Mouse (Mus musculus): ENCODE measurements around the gene Osbpl6. TPM values are rescaled to one million over a fixed set of nuclear protein-coding genes. Genes with fewer than 3 reads are reported as not detected.

Osbpl6 gene
- polyA plus RNA-seq, 1 experiment = 35.1 TPM

GRCm38 (mm10) chr2:76405596-76406150 lies 635 bp upstream of the Osbpl6 start:
- TF ChIP-seq CTCF (conservative IDR thresholded peaks at IDR 0.05; ENCODE audit: insufficient read depth, insufficient read length, low read depth, low read length) (no peak), POLR2A (IDR thresholded peaks at IDR 0.05; ENCODE audit: low read depth, low read length) (no peak)
- WGBS = 12% methylated on average over 15 of the region's 15 CpGs
- Histone ChIP-seq H3K4me3 (ENCODE audit: insufficient read depth, low read depth, low read length) (peak overlapping the region; percentile 87), H3K36me3 (ENCODE audit: control insufficient read depth, insufficient read depth, low read length) (no peaks in the 10 kb centered on the region), H3K27me3 (replicated peaks; ENCODE audit: control insufficient read depth, insufficient read depth, low read length) (no peaks in the 10 kb centered on the region; the same call in 1 of the 2 replicates), H3K4me1 (ENCODE audit: control insufficient read depth, insufficient read depth, low read length) (peaks cover 7% of the 10 kb centered on the region; the same call in 1 of the 2 replicates), H3K27ac (ENCODE audit: insufficient read depth, low read depth, low read length) (no peak overlapping the region; the same call in 1 of the 2 replicates)
- peak; percentile 22 for DNase-seq

- Histone ChIP-seq H3K36me3 (ENCODE audit: control insufficient read depth, insufficient read depth, low read length) (no peaks in the 10 kb centered on the region), H3K4me3 (ENCODE audit: insufficient read depth, low read depth, low read length) (peak overlapping the region; percentile 87), H3K27me3 (replicated peaks; ENCODE audit: control insufficient read depth, insufficient read depth, low read length) (no peaks in the 10 kb centered on the region; the same call in 1 of the 2 replicates), H3K27ac (ENCODE audit: insufficient read depth, low read depth, low read length) (peak overlapping the region; percentile 68), H3K4me1 (ENCODE audit: control insufficient read depth, insufficient read depth, low read length) (peaks cover 7% of the 10 kb centered on the region; the same call in 1 of the 2 replicates)
- TF ChIP-seq CTCF (conservative IDR thresholded peaks at IDR 0.05; ENCODE audit: insufficient read depth, insufficient read length, low read depth, low read length) = no peak
- peak; percentile 19 for TF ChIP-seq POLR2A (IDR thresholded peaks at IDR 0.05; ENCODE audit: low read depth, low read length)
- DNase-seq = peak; percentile 71
- under 1% methylated on average over 49 of the region's 49 CpGs for WGBS
Observed at GRCm38 (mm10) chr2:76406937-76407441, 681 bp downstream of the Osbpl6 start.

GRCm38 (mm10) chr2:76409526-76409925 lies 3.2 kb downstream of the Osbpl6 start:
- WGBS = 72% methylated on average over 1 of the region's 1 CpGs
- no peaks in the 10 kb centered on the region; the same call in 1 of the 2 replicates for H3K27me3 ChIP-seq (replicated peaks; ENCODE audit: control insufficient read depth, insufficient read depth, low read length)
- TF ChIP-seq CTCF (conservative IDR thresholded peaks at IDR 0.05; ENCODE audit: insufficient read depth, insufficient read length, low read depth, low read length) (no peak), POLR2A (IDR thresholded peaks at IDR 0.05; ENCODE audit: low read depth, low read length) (no peak)

GRCm38 (mm10) chr2:76409986-76410385 lies 3.7 kb downstream of the Osbpl6 start:
- H3K27me3 ChIP-seq (replicated peaks; ENCODE audit: control insufficient read depth, insufficient read depth, low read length) = no peaks in the 10 kb centered on the region; the same call in 1 of the 2 replicates
- TF ChIP-seq CTCF (conservative IDR thresholded peaks at IDR 0.05; ENCODE audit: insufficient read depth, insufficient read length, low read depth, low read length) (no peak), POLR2A (IDR thresholded peaks at IDR 0.05; ENCODE audit: low read depth, low read length) (no peak)
- H3K4me1 ChIP-seq (ENCODE audit: control insufficient read depth, insufficient read depth, low read length) = peaks cover 10% of the 10 kb centered on the region; the same call in 1 of the 2 replicates
- H3K27ac ChIP-seq (ENCODE audit: insufficient read depth, low read depth, low read length) = no peak overlapping the region
- peak; percentile 20 for DNase-seq
- H3K36me3 ChIP-seq (ENCODE audit: control insufficient read depth, insufficient read depth, low read length) = no peaks in the 10 kb centered on the region
- no peak overlapping the region for H3K4me3 ChIP-seq (ENCODE audit: insufficient read depth, low read depth, low read length)
- WGBS = 77% methylated on average over 2 of the region's 2 CpGs

More at GRCm38 (mm10) chr2:76409526-76409925, 3.2 kb downstream of the Osbpl6 start:
- H3K4me3 ChIP-seq (ENCODE audit: insufficient read depth, low read depth, low read length) = no peak overlapping the region
- H3K27ac ChIP-seq (ENCODE audit: insufficient read depth, low read depth, low read length) = no peak overlapping the region
- H3K36me3 ChIP-seq (ENCODE audit: control insufficient read depth, insufficient read depth, low read length) = no peaks in the 10 kb centered on the region
- DNase-seq = no peak
- peaks cover 9% of the 10 kb centered on the region; the same call in 1 of the 2 replicates for H3K4me1 ChIP-seq (ENCODE audit: control insufficient read depth, insufficient read depth, low read length)

GRCm38 (mm10) chr2:76412924-76413323 lies 6.6 kb downstream of the Osbpl6 start:
- H3K27ac ChIP-seq (ENCODE audit: insufficient read depth, low read depth, low read length) = no peak overlapping the region
- no peaks in the 10 kb centered on the region for H3K36me3 ChIP-seq (ENCODE audit: control insufficient read depth, insufficient read depth, low read length)
- H3K4me1 ChIP-seq (ENCODE audit: control insufficient read depth, insufficient read depth, low read length) = peaks cover 4% of the 10 kb centered on the region; the same call in 1 of the 2 replicates
- 78% methylated on average over 2 of the region's 2 CpGs for WGBS
- no peak for DNase-seq
- H3K27me3 ChIP-seq (replicated peaks; ENCODE audit: control insufficient read depth, insufficient read depth, low read length) = no peaks in the 10 kb centered on the region
- no peak overlapping the region for H3K4me3 ChIP-seq (ENCODE audit: insufficient read depth, low read depth, low read length)
- TF ChIP-seq CTCF (conservative IDR thresholded peaks at IDR 0.05; ENCODE audit: insufficient read depth, insufficient read length, low read depth, low read length) = no peak

- Histone ChIP-seq H3K27ac (ENCODE audit: insufficient read depth, low read depth, low read length) (no peak overlapping the region), H3K4me1 (ENCODE audit: control insufficient read depth, insufficient read depth, low read length) (peaks cover 10% of the 10 kb centered on the region; the same call in 1 of the 2 replicates), H3K36me3 (ENCODE audit: control insufficient read depth, insufficient read depth, low read length) (no peaks in the 10 kb centered on the region), H3K27me3 (replicated peaks; ENCODE audit: control insufficient read depth, insufficient read depth, low read length) (no peaks in the 10 kb centered on the region), H3K4me3 (ENCODE audit: insufficient read depth, low read depth, low read length) (no peak overlapping the region)
- 74% methylated on average over 14 of the region's 14 CpGs for WGBS
- peak; percentile 78 for DNase-seq
- TF ChIP-seq POLR2A (IDR thresholded peaks at IDR 0.05; ENCODE audit: low read depth, low read length) (no peak), CTCF (conservative IDR thresholded peaks at IDR 0.05; ENCODE audit: insufficient read depth, insufficient read length, low read depth, low read length) (no peak)
Observed at GRCm38 (mm10) chr2:76417446-76418141, 11.3 kb downstream of the Osbpl6 start.

- Histone ChIP-seq H3K27ac (ENCODE audit: insufficient read depth, low read depth, low read length) (no peak overlapping the region), H3K36me3 (ENCODE audit: control insufficient read depth, insufficient read depth, low read length) (no peaks in the 10 kb centered on the region), H3K27me3 (replicated peaks; ENCODE audit: control insufficient read depth, insufficient read depth, low read length) (no peaks in the 10 kb centered on the region), H3K4me3 (ENCODE audit: insufficient read depth, low read depth, low read length) (no peak overlapping the region), H3K4me1 (ENCODE audit: control insufficient read depth, insufficient read depth, low read length) (peaks cover 10% of the 10 kb centered on the region; the same call in 1 of the 2 replicates)
- 95% methylated on average over 3 of the region's 3 CpGs for WGBS
- no peak for TF ChIP-seq CTCF (conservative IDR thresholded peaks at IDR 0.05; ENCODE audit: insufficient read depth, insufficient read length, low read depth, low read length)
- no peak for TF ChIP-seq POLR2A (IDR thresholded peaks at IDR 0.05; ENCODE audit: low read depth, low read length)
- DNase-seq = no peak
Observed at GRCm38 (mm10) chr2:76418142-76418518, 11.8 kb downstream of the Osbpl6 start.

Measured in kidney, adult 2 months (tissue).